Mouse (Mus musculus): ENCODE results near the gene Nppb. TPM values are rescaled to one million over a fixed set of nuclear protein-coding genes. Genes with fewer than 3 reads are reported as not detected.

Nppb gene
- polyA plus RNA-seq, 1 experiment, result 0.16 TPM

- no peak for DNase-seq (ENCODE audit: extremely low spot score in 1 of 2, low spot score in 1 of 2)
Observed at GRCm38 (mm10) chr4:148035440-148035839, 49.9 kb downstream of the Nppb start.

Other genes starting within 250 kb of the Nppb start
- 3.5 and 4.0 TPM in 2 replicates for gene Zfp984, start 176.0 kb upstream of the Nppb start, polyA plus RNA-seq (2012; rRNA removed)
- gene Zfp933, start 137.4 kb upstream of the Nppb start, polyA plus RNA-seq (2012; rRNA removed), result 10.5 and 10.9 TPM in 2 replicates
- gene Miip, start 117.0 kb upstream of the Nppb start, polyA plus RNA-seq (2012; rRNA removed), result 51.3 and 66.8 TPM in 2 replicates
- 5.6 and 7.5 TPM in 2 replicates for gene Fv1, start 116.8 kb upstream of the Nppb start, polyA plus RNA-seq (2012; rRNA removed)
- 100 and 102 TPM in 2 replicates for gene Mfn2, start 81.1 kb upstream of the Nppb start, polyA plus RNA-seq (2012; rRNA removed)
- gene Plod1, start 49.0 kb upstream of the Nppb start, polyA plus RNA-seq (2012; rRNA removed), result 18.8 and 20.3 TPM in 2 replicates
- 32.6 and 32.9 TPM in 2 replicates for gene 2510039O18Rik, start 44.9 kb upstream of the Nppb start, polyA plus RNA-seq (2012; rRNA removed)
- gene Nppa, start 14.9 kb downstream of the Nppb start, polyA plus RNA-seq (2012; rRNA removed), result 13.9 and 14.6 TPM in 2 replicates
- 42.8 and 46.9 TPM in 2 replicates for gene Clcn6, start 53.0 kb downstream of the Nppb start, polyA plus RNA-seq (2012; rRNA removed)
- gene Mthfr, start 53.3 kb downstream of the Nppb start, polyA plus RNA-seq (2012; rRNA removed), result 28.7 and 34.2 TPM in 2 replicates
- gene Agtrap, start 102.2 kb downstream of the Nppb start, polyA plus RNA-seq (2012; rRNA removed), result 7.5 and 9.6 TPM in 2 replicates
- 24.8 and 27.8 TPM in 2 replicates for gene Mad2l2, start 144.6 kb downstream of the Nppb start, polyA plus RNA-seq (2012; rRNA removed)
- 0.97 and 1.2 TPM in 2 replicates for gene Draxin, start 144.9 kb downstream of the Nppb start, polyA plus RNA-seq (2012; rRNA removed)
- 33.9 and 40.0 TPM in 2 replicates for gene Fbxo6, start 166.4 kb downstream of the Nppb start, polyA plus RNA-seq (2012; rRNA removed)
- gene Fbxo44, start 174.7 kb downstream of the Nppb start, polyA plus RNA-seq (2012; rRNA removed), result 206 and 213 TPM in 2 replicates
- 105 and 116 TPM in 2 replicates for gene Fbxo2, start 174.8 kb downstream of the Nppb start, polyA plus RNA-seq (2012; rRNA removed)